Mouse (Mus musculus) limb, embryonic 12.5 days (tissue): Measurements from ENCODE around the gene Ndufv3. TPM values are rescaled to one million over a fixed set of nuclear protein-coding genes. Genes with fewer than 3 reads are reported as not detected.

Source experiments
- ATAC-seq: fragments of 200-750 bp; cut with Nextera tagmentation; 2 replicates; pipeline ENCODE4 v1.8.0; 2017; ENCODE audit warnings: low read depth, moderate TSS enrichment; ENCODE audit not compliant: insufficient number of reproducible peaks, insufficient read depth, low FRiP score, low TSS enrichment
- H3K27ac ChIP-seq: fragments of 300-500 bp; sonication (generic); 2 replicates; pipeline ENCODE4 v1.5.1; 2016; ENCODE audit warnings: mild to moderate bottlenecking, moderate library complexity
- H3K27me3 ChIP-seq: fragments of 300-500 bp; sonication (generic); 2 replicates; pipeline ENCODE4 v1.6.1; 2016; ENCODE audit warnings: mild to moderate bottlenecking, moderate library complexity
- H3K36me3 ChIP-seq: fragments of 300-500 bp; sonication (generic); 2 replicates; pipeline ENCODE4 v1.6.1; 2016; ENCODE audit warnings: mild to moderate bottlenecking, moderate library complexity
- H3K4me1 ChIP-seq: fragments of 300-500 bp; sonication (generic); replicated peaks from 2 replicates; pipeline ENCODE4 v1.6.1; 2016
- H3K4me2 ChIP-seq: fragments of 300-500 bp; sonication (generic); 2 replicates; pipeline ENCODE4 v1.6.1; 2016; ENCODE audit warnings: mild to moderate bottlenecking, moderate library complexity
- H3K4me3 ChIP-seq: fragments of 300-500 bp; sonication (generic); replicated peaks from 2 replicates; pipeline ENCODE4 v1.5.1; 2016; ENCODE audit warnings: mild to moderate bottlenecking
- H3K9ac ChIP-seq: fragments of 300-500 bp; sonication (generic); replicated peaks from 2 replicates; pipeline ENCODE4 v1.6.1; 2016; ENCODE audit warnings: mild to moderate bottlenecking, moderate library complexity
- H3K9me3 ChIP-seq: fragments of 300-500 bp; sonication (generic); 2 replicates; pipeline ENCODE4 v1.6.1; 2016; ENCODE audit warnings: mild to moderate bottlenecking, moderate library complexity
- WGBS: fragments of 180-500 bp; shearing (Covaris S2); methylation state at CpG from one replicate; pipeline ENCODE4 v1.1.7; 2016; 5-methylcytosine and 5-hydroxymethylcytosine counted together
- polyA plus RNA-seq: library from polyadenylated mRNA; unstranded; fragments of >200 nt; fragmentation: Nextera tagmentation; extraction: Ambion mirVana; gene quantifications from 2 replicates; pipeline ENCODE4 v1.2.1, GENCODE M21; 2016

Ndufv3 gene
- 241 and 250 TPM in 2 replicates for polyA plus RNA-seq

- peak; percentile 96 for ATAC-seq
- Histone ChIP-seq H3K9me3 (no peaks in the 10 kb centered on the region), H3K36me3 (peaks cover 23% of the 10 kb centered on the region), H3K4me2 (peak within 1 kb of the TSS; percentile 79), H3K27ac (peak within 1 kb of the TSS; percentile 59), H3K4me3 (peak within 1 kb of the TSS; percentile 74), H3K27me3 (no peaks in the 10 kb centered on the region), H3K4me1 (peaks cover 12% of the 10 kb centered on the region), H3K9ac (peak within 1 kb of the TSS; percentile 63)
- WGBS: under 1% methylated on average over 45 of the region's 45 CpGs
Measured at GRCm38 (mm10) chr17:31519946-31520838, at the start of gene Ndufv3, which contains the start of gene Wdr4. Gene Ndufv3, plus strand, starts transcription at chr17:31520115. Gene Wdr4, minus strand, starts transcription at chr17:31519980.

- 90% methylated on average over 5 of the region's 5 CpGs for WGBS
- Histone ChIP-seq H3K4me2 (no peak overlapping the region), H3K36me3 (peaks cover 89% of the 10 kb centered on the region)
Measured at GRCm38 (mm10) chr17:31470766-31471418, 49.0 kb upstream of the Ndufv3 start.

GRCm38 (mm10) chr17:31474388-31474787, 45.5 kb upstream of the Ndufv3 start:
- H3K4me3 ChIP-seq: no peak overlapping the region
- no peak overlapping the region for H3K27ac ChIP-seq
- H3K36me3 ChIP-seq: peaks cover 67% of the 10 kb centered on the region
- no peak for ATAC-seq
- H3K9me3 ChIP-seq: no peaks in the 10 kb centered on the region
- H3K9ac ChIP-seq: no peak overlapping the region
- 0 out of 2 replicates have a peak, but pooled peaks cover 4% of the 10 kb centered on the region for H3K4me1 ChIP-seq
- 83% methylated on average over 6 of the region's 6 CpGs for WGBS
- no peaks in the 10 kb centered on the region for H3K27me3 ChIP-seq
- H3K4me2 ChIP-seq: no peak overlapping the region

More at GRCm38 (mm10) chr17:31470766-31471418, 49.0 kb upstream of the Ndufv3 start:
- ATAC-seq: no peak
- 0 out of 2 replicates have a peak, but pooled peaks cover 2% of the 10 kb centered on the region for H3K9me3 ChIP-seq
- no peak overlapping the region for H3K27ac ChIP-seq
- H3K27me3 ChIP-seq: no peaks in the 10 kb centered on the region
- H3K4me1 ChIP-seq: no peaks in the 10 kb centered on the region
- no peak overlapping the region for H3K4me3 ChIP-seq
- no peak overlapping the region for H3K9ac ChIP-seq

- no peaks in the 10 kb centered on the region for H3K27me3 ChIP-seq
- peaks cover 11% of the 10 kb centered on the region; the same call in 1 of the 2 replicates for H3K4me1 ChIP-seq
- peaks cover 28% of the 10 kb centered on the region for H3K36me3 ChIP-seq
- no peak overlapping the region for H3K27ac ChIP-seq
- 72% methylated on average over 7 of the region's 7 CpGs for WGBS
- H3K9me3 ChIP-seq: no peaks in the 10 kb centered on the region
- no peak for ATAC-seq
- H3K4me3 ChIP-seq: no peak overlapping the region
- no peak overlapping the region for H3K9ac ChIP-seq
- H3K4me2 ChIP-seq: no peak overlapping the region
Measured at GRCm38 (mm10) chr17:31478606-31479005, 41.3 kb upstream of the Ndufv3 start.

GRCm38 (mm10) chr17:31479108-31479844, 40.6 kb upstream of the Ndufv3 start:
- Histone ChIP-seq H3K27me3 (no peaks in the 10 kb centered on the region), H3K4me3 (no peak overlapping the region), H3K27ac (no peak overlapping the region), H3K4me2 (no peak overlapping the region), H3K9ac (no peak overlapping the region), H3K4me1 (peaks cover 11% of the 10 kb centered on the region; the same call in 1 of the 2 replicates), H3K9me3 (no peaks in the 10 kb centered on the region), H3K36me3 (peaks cover 21% of the 10 kb centered on the region)
- ATAC-seq: no peak
- 51% methylated on average over 11 of the region's 11 CpGs for WGBS

- Histone ChIP-seq H3K27me3 (no peaks in the 10 kb centered on the region), H3K36me3 (no peaks in the 10 kb centered on the region), H3K27ac (no peak overlapping the region), H3K4me3 (no peak overlapping the region), H3K9ac (no peak overlapping the region), H3K9me3 (no peaks in the 10 kb centered on the region), H3K4me1 (peaks cover 16% of the 10 kb centered on the region), H3K4me2 (no peak overlapping the region)
- WGBS: 73% methylated on average over 10 of the region's 10 CpGs
- ATAC-seq: no peak
Measured at GRCm38 (mm10) chr17:31486616-31487198, 33.2 kb upstream of the Ndufv3 start.

- peaks cover 11% of the 10 kb centered on the region for H3K4me1 ChIP-seq
- H3K4me3 ChIP-seq: no peak overlapping the region
- no peaks in the 10 kb centered on the region for H3K36me3 ChIP-seq
- H3K27me3 ChIP-seq: no peaks in the 10 kb centered on the region
- WGBS: 40% methylated on average over 6 of the region's 6 CpGs
- no peak overlapping the region for H3K27ac ChIP-seq
- ATAC-seq: no peak
- H3K4me2 ChIP-seq: no peak overlapping the region
- H3K9me3 ChIP-seq: no peaks in the 10 kb centered on the region
- H3K9ac ChIP-seq: no peak overlapping the region
Measured at GRCm38 (mm10) chr17:31487433-31488060, 32.4 kb upstream of the Ndufv3 start.

- Histone ChIP-seq H3K4me3 (no peak overlapping the region), H3K27me3 (no peaks in the 10 kb centered on the region), H3K27ac (no peak overlapping the region), H3K9ac (no peak overlapping the region), H3K36me3 (peaks cover 16% of the 10 kb centered on the region), H3K4me2 (no peak overlapping the region), H3K9me3 (no peaks in the 10 kb centered on the region), H3K4me1 (peaks cover 11% of the 10 kb centered on the region)
- ATAC-seq: no peak
Measured at GRCm38 (mm10) chr17:31491355-31491754, 28.6 kb upstream of the Ndufv3 start.

- Histone ChIP-seq H3K9me3 (no peaks in the 10 kb centered on the region), H3K9ac (no peak overlapping the region), H3K36me3 (peaks cover 25% of the 10 kb centered on the region), H3K4me2 (no peak overlapping the region), H3K27me3 (no peaks in the 10 kb centered on the region), H3K4me1 (peaks cover 2% of the 10 kb centered on the region; the same call in 1 of the 2 replicates), H3K4me3 (no peak overlapping the region), H3K27ac (no peak overlapping the region)
- ATAC-seq: no peak
- 0% methylated on average over 2 of the region's 2 CpGs for WGBS
Measured at GRCm38 (mm10) chr17:31492416-31492815, 27.5 kb upstream of the Ndufv3 start.

GRCm38 (mm10) chr17:31494989-31495388, 24.9 kb upstream of the Ndufv3 start:
- Histone ChIP-seq H3K9ac (no peak overlapping the region), H3K9me3 (no peaks in the 10 kb centered on the region), H3K27ac (no peak overlapping the region), H3K4me2 (no peak overlapping the region), H3K27me3 (no peaks in the 10 kb centered on the region), H3K4me1 (no peaks in the 10 kb centered on the region), H3K36me3 (peaks cover 51% of the 10 kb centered on the region), H3K4me3 (no peak overlapping the region)
- 78% methylated on average over 1 of the region's 1 CpGs for WGBS
- ATAC-seq: no peak
